In the genomic region with DNA sequence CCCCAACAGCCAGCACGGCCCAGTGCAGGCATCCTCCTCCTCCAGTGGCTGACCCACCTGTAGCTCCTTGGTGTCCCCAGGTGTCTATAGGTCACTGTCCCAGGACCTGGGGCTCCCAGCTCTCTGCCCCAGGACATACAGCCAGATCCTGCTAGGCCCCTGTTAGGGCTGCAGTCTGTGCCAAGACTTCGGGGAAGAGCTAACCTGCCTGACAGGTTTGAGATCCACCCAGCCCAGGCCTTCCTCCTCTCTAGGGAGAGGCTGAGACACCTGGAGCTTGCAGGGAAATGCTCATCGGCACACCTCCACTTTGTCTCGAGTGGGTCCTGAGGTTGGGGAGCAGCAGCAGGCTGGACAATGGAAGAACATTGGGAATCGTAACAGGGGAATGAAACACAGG, we compare ENCODE assay signal across 15 mouse cellular contexts. TPM values are rescaled to one million over a fixed set of nuclear protein-coding genes. Genes with fewer than 3 reads are reported as not detected.
DNase-seq lines count a peak whose midpoint lies in the region; ATAC-seq and TF ChIP-seq lines count a peak whose summit lies in the region.
"Had no signal": no experiment of that assay in that cellular context is flagged by ENCODE, and none has a peak within 500 bp of the region (broad histone marks: within the 10 kb centered on the region; RNA-seq: fewer than 3 reads in every experiment).

No protein-coding gene starts in this region.

- no peak for TF ChIP-seq CTCF in spleen, adult 2 months (IDR thresholded peaks at IDR 0.05; ENCODE audit: extremely low read depth, insufficient read depth, insufficient read length, insufficient replicate concordance)

- no peak overlapping the region for H3K4me2 ChIP-seq in heart, embryonic 15.5 days
- peak overlapping the region; percentile 39 for H3K4me2 ChIP-seq in intestine, embryonic 15.5 days (replicated peaks)
- H3K4me2 ChIP-seq in stomach, embryonic 15.5 days, result peak overlapping the region; percentile 25
- H3K4me2 ChIP-seq: forebrain, embryonic 15.5 days; kidney, embryonic 15.5 days had no signal

- no peak overlapping the region; the same call in 1 of the 2 replicates for H3K9ac ChIP-seq in heart, embryonic 15.5 days
- H3K9ac ChIP-seq in intestine, embryonic 15.5 days, result no peak overlapping the region
- no peak overlapping the region for H3K9ac ChIP-seq in stomach, embryonic 15.5 days
- H3K9ac ChIP-seq: forebrain, embryonic 15.5 days; kidney, embryonic 15.5 days had no signal

- 0 out of 2 replicates have a peak overlapping the region, but pooled peaks have one; percentile 16 for H3K27ac ChIP-seq in heart, embryonic 15.5 days
- peak overlapping the region; percentile 27 for H3K27ac ChIP-seq in spleen, adult 2 months (ENCODE audit: insufficient read depth, low read length)
- H3K27ac ChIP-seq in intestine, embryonic 15.5 days, result peak overlapping the region; percentile 66
- peak overlapping the region; percentile 74 for H3K27ac ChIP-seq in stomach, embryonic 15.5 days
- H3K27ac ChIP-seq: forebrain, embryonic 15.5 days; kidney, embryonic 15.5 days; midbrain, embryonic 10.5 days had no signal

- H3K27me3 ChIP-seq in heart, embryonic 15.5 days, result no peaks in the 10 kb centered on the region
- H3K27me3 ChIP-seq in spleen, adult 2 months (ENCODE audit: control insufficient read depth, insufficient read depth, low read length), result no peaks in the 10 kb centered on the region
- H3K27me3 ChIP-seq in intestine, embryonic 15.5 days (replicated peaks), result no peaks in the 10 kb centered on the region
- no peaks in the 10 kb centered on the region for H3K27me3 ChIP-seq in stomach, embryonic 15.5 days (replicated peaks)
- H3K27me3 ChIP-seq: forebrain, embryonic 15.5 days; kidney, embryonic 15.5 days had no signal

- H3K36me3 ChIP-seq in heart, embryonic 15.5 days, result no peaks in the 10 kb centered on the region
- H3K36me3 ChIP-seq in spleen, adult 2 months (ENCODE audit: control insufficient read depth, insufficient read depth, low read length), result no peaks in the 10 kb centered on the region
- no peaks in the 10 kb centered on the region for H3K36me3 ChIP-seq in intestine, embryonic 15.5 days
- H3K36me3 ChIP-seq in stomach, embryonic 15.5 days, result no peaks in the 10 kb centered on the region
- H3K36me3 ChIP-seq: forebrain, embryonic 15.5 days; kidney, embryonic 15.5 days; midbrain, embryonic 10.5 days had no signal

- WGBS in heart, embryonic 15.5 days, result 58% methylated on average over 5 of the region's 5 CpGs
- WGBS in spleen, adult 2 months, result 63% methylated on average over 5 of the region's 5 CpGs
- WGBS in intestine, embryonic 15.5 days, result 50% methylated on average over 5 of the region's 5 CpGs
- 60% methylated on average over 5 of the region's 5 CpGs for WGBS in stomach, embryonic 15.5 days

- H3K4me1 ChIP-seq in heart, embryonic 15.5 days (replicated peaks), result peaks cover 15% of the 10 kb centered on the region
- peaks cover 22% of the 10 kb centered on the region; the same call in 1 of the 2 replicates for H3K4me1 ChIP-seq in spleen, adult 2 months (ENCODE audit: control insufficient read depth, insufficient read depth, insufficient read length)
- H3K4me1 ChIP-seq in intestine, embryonic 15.5 days (replicated peaks), result peaks cover 20% of the 10 kb centered on the region
- H3K4me1 ChIP-seq in stomach, embryonic 15.5 days, result peaks cover 20% of the 10 kb centered on the region

- H3K9me3 ChIP-seq in heart, embryonic 15.5 days (replicated peaks), result no peaks in the 10 kb centered on the region
- no peaks in the 10 kb centered on the region for H3K9me3 ChIP-seq in intestine, embryonic 15.5 days
- H3K9me3 ChIP-seq in stomach, embryonic 15.5 days, result no peaks in the 10 kb centered on the region
- H3K9me3 ChIP-seq: forebrain, embryonic 15.5 days; kidney, embryonic 15.5 days; midbrain, embryonic 10.5 days had no signal

- ATAC-seq in heart, embryonic 15.5 days (replicated peaks; ENCODE audit: insufficient number of reproducible peaks, insufficient read depth, low FRiP score, low read depth), result no peak
- ATAC-seq in intestine, embryonic 15.5 days, result peak; percentile 66
- no peak for ATAC-seq in stomach, embryonic 15.5 days (ENCODE audit: insufficient read depth, low FRiP score, low read depth)
- ATAC-seq: forebrain, embryonic 15.5 days; hindbrain, embryonic 16.5 days had no signal

- no peak overlapping the region for H3K4me3 ChIP-seq in heart, embryonic 15.5 days
- H3K4me3 ChIP-seq in spleen, adult 2 months (ENCODE audit: extremely low read depth, insufficient read depth, insufficient read length), result no peak overlapping the region
- 0 out of 2 replicates have a peak overlapping the region, but pooled peaks have one; percentile 1 for H3K4me3 ChIP-seq in intestine, embryonic 15.5 days (replicated peaks)
- peak overlapping the region; percentile 9; the same call in 1 of the 2 replicates for H3K4me3 ChIP-seq in stomach, embryonic 15.5 days (replicated peaks)
- H3K4me3 ChIP-seq: forebrain, embryonic 15.5 days; kidney, embryonic 15.5 days; midbrain, embryonic 10.5 days had no signal

- DNase-seq in heart, adult 8-10 months (ENCODE audit: low spot score), result no peak
- no peak for DNase-seq in spleen, adult 2 months (ENCODE audit: low read depth in 1 of 2, low spot score in 2 of 2)
- DNase-seq in spleen, postnatal 4 days (ENCODE audit: low spot score in 2 of 2), result no peak
- DNase-seq in layer of hippocampus, adult 8-10 months (ENCODE audit: low spot score in 2 of 2), result no peak
- no peak for DNase-seq in embryo, embryonic 11 days
- DNase-seq: cerebellum, postnatal 10 days; gastrocnemius, postnatal 10 days; thymus, adult 18-20 months had no signal

- no peak for TF ChIP-seq POLR2A in spleen, adult 2 months (IDR thresholded peaks at IDR 0.05; ENCODE audit: low read depth, low read length)

RNA-seq across cellular contexts. Expression of gene Sbno2, which starts 0.6 kb away (rescaled TPM):
- 8.3 and 13.9 TPM in 2 replicates for polyA plus RNA-seq in heart, embryonic 15.5 days (2015; fragmentation: Nextera tagmentation; extraction: Ambion mirVana)
- total RNA-seq in heart, adult 8-10 months (2022), result 10 to 100 TPM in 3 of 4 experiments, 1 to 10 TPM in 1; 9.5 to 12.0 (median 11.1) TPM
- polyA plus RNA-seq in spleen, adult 2 months (2012; rRNA removed), result 95.0 and 122 TPM in 2 replicates
- 12.8 and 14.0 TPM in 2 replicates for polyA plus RNA-seq in intestine, embryonic 15.5 days (2015; fragmentation: Nextera tagmentation; extraction: Ambion mirVana)
- 14.8 and 15.9 TPM in 2 replicates for polyA plus RNA-seq in stomach, embryonic 15.5 days (2015; fragmentation: Nextera tagmentation; extraction: Ambion mirVana)
- 10 to 100 TPM; 19.9 to 52.8 (median 29.8) TPM for total RNA-seq in layer of hippocampus, adult 8-10 months (2022)

RNA-seq across cellular contexts. Expression of gene Stk11, which starts 9.7 kb away (rescaled TPM):
- 10.0 and 14.2 TPM in 2 replicates for polyA plus RNA-seq in heart, embryonic 15.5 days (2015; fragmentation: Nextera tagmentation; extraction: Ambion mirVana)
- 100 to 1,000 TPM; 148 to 176 (median 153) TPM for total RNA-seq in heart, adult 8-10 months (2022)
- 120 and 144 TPM in 2 replicates for polyA plus RNA-seq in spleen, adult 2 months (2012; rRNA removed)
- polyA plus RNA-seq in intestine, embryonic 15.5 days (2015; fragmentation: Nextera tagmentation; extraction: Ambion mirVana), result 14.4 and 21.2 TPM in 2 replicates
- polyA plus RNA-seq in stomach, embryonic 15.5 days (2015; fragmentation: Nextera tagmentation; extraction: Ambion mirVana), result 16.9 and 19.2 TPM in 2 replicates
- total RNA-seq in layer of hippocampus, adult 8-10 months (2022), result 100 to 1,000 TPM in 1 of 4 experiments, 10 to 100 TPM in 3; 94.2 to 111 (median 96.5) TPM

RNA-seq across cellular contexts. Expression of gene Atp5d, which starts 32.5 kb away (rescaled TPM):
- polyA plus RNA-seq in heart, embryonic 15.5 days (2015; fragmentation: Nextera tagmentation; extraction: Ambion mirVana), result 861 and 962 TPM in 2 replicates
- total RNA-seq in heart, adult 8-10 months (2022), result 1,000 to 10,000 TPM; 1,050 to 1,135 (median 1,101) TPM
- polyA plus RNA-seq in spleen, adult 2 months (2012; rRNA removed), result 592 and 782 TPM in 2 replicates
- polyA plus RNA-seq in intestine, embryonic 15.5 days (2015; fragmentation: Nextera tagmentation; extraction: Ambion mirVana), result 701 and 737 TPM in 2 replicates
- polyA plus RNA-seq in stomach, embryonic 15.5 days (2015; fragmentation: Nextera tagmentation; extraction: Ambion mirVana), result 544 and 602 TPM in 2 replicates
- 100 to 1,000 TPM; 315 to 328 (median 323) TPM for total RNA-seq in layer of hippocampus, adult 8-10 months (2022)

RNA-seq across cellular contexts. Expression of gene Cbarp, which starts 34.7 kb away (rescaled TPM):
- polyA plus RNA-seq in heart, embryonic 15.5 days (2015; fragmentation: Nextera tagmentation; extraction: Ambion mirVana), result 1.7 and 2.9 TPM in 2 replicates
- total RNA-seq in heart, adult 8-10 months (2022), result 1 to 10 TPM; 3.8 to 6.1 (median 4.6) TPM
- polyA plus RNA-seq in spleen, adult 2 months (2012; rRNA removed), result 11.9 and 13.4 TPM in 2 replicates
- polyA plus RNA-seq in intestine, embryonic 15.5 days (2015; fragmentation: Nextera tagmentation; extraction: Ambion mirVana), result 4.8 and 5.1 TPM in 2 replicates
- polyA plus RNA-seq in stomach, embryonic 15.5 days (2015; fragmentation: Nextera tagmentation; extraction: Ambion mirVana), result 5.1 and 6.7 TPM in 2 replicates
- 100 to 1,000 TPM; 295 to 345 (median 308) TPM for total RNA-seq in layer of hippocampus, adult 8-10 months (2022)

RNA-seq across cellular contexts. Expression of gene Midn, which starts 42.1 kb away (rescaled TPM):
- polyA plus RNA-seq in heart, embryonic 15.5 days (2015; fragmentation: Nextera tagmentation; extraction: Ambion mirVana), result 11.6 and 16.8 TPM in 2 replicates
- 100 to 1,000 TPM in 1 of 4 experiments, 10 to 100 TPM in 3; 83.9 to 111 (median 91.0) TPM for total RNA-seq in heart, adult 8-10 months (2022)
- 128 and 157 TPM in 2 replicates for polyA plus RNA-seq in spleen, adult 2 months (2012; rRNA removed)
- polyA plus RNA-seq in intestine, embryonic 15.5 days (2015; fragmentation: Nextera tagmentation; extraction: Ambion mirVana), result 14.1 and 16.1 TPM in 2 replicates
- 16.0 and 19.8 TPM in 2 replicates for polyA plus RNA-seq in stomach, embryonic 15.5 days (2015; fragmentation: Nextera tagmentation; extraction: Ambion mirVana)
- 10 to 100 TPM; 47.2 to 63.6 (median 58.0) TPM for total RNA-seq in layer of hippocampus, adult 8-10 months (2022)

Comparison
In these comparisons a context has a peak if more than half of its experiments do, and no peak if none do; other contexts are left out.
1. H3K27ac ChIP-seq: peak in every context shown above with its lines; median percentile 74 in stomach, embryonic 15.5 days; 66 in intestine, embryonic 15.5 days; 27 in spleen, adult 2 months; 16 in heart, embryonic 15.5 days.
2. H3K4me3 ChIP-seq: peak in intestine, embryonic 15.5 days (single experiment) and stomach, embryonic 15.5 days (single experiment); none in heart, embryonic 15.5 days (single experiment) and spleen, adult 2 months (single experiment).